Mouse (Mus musculus): Measurements from ENCODE around the gene Rab1a.
A peak's percentile ranks its signal among the peaks of the same experiment; 100 is the strongest.

The Rab1a gene

DNA sequence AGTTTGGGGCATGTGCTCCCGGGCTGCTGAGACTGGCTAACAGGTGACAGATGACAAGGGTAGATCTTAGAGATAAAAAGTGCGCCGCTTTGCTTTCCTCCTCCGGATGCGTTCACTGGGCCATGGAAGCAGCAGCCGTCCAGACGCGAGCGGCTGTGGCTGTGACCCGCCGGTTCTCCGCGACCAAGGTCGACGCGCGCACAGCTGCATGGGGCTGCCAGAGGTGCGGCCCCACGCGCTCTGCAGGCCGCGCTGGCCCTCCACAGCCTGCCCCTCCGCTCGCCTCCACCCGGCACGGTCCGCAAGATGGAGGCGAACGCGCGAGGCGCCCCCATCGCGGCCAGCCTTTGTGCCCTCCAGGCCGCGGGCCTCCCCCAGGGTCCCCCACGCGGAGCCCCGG is 47.6 kb downstream of the Rab1a start:
- DNase-seq = peak; percentile 66

GRCm38 (mm10) chr11:20249296-20250110 is 48.3 kb downstream of the Rab1a start, which contains the start of gene Cep68:
Gene Cep68 (minus strand): TSS chr11:20249429.
- peak; percentile 97 for DNase-seq

DNA sequence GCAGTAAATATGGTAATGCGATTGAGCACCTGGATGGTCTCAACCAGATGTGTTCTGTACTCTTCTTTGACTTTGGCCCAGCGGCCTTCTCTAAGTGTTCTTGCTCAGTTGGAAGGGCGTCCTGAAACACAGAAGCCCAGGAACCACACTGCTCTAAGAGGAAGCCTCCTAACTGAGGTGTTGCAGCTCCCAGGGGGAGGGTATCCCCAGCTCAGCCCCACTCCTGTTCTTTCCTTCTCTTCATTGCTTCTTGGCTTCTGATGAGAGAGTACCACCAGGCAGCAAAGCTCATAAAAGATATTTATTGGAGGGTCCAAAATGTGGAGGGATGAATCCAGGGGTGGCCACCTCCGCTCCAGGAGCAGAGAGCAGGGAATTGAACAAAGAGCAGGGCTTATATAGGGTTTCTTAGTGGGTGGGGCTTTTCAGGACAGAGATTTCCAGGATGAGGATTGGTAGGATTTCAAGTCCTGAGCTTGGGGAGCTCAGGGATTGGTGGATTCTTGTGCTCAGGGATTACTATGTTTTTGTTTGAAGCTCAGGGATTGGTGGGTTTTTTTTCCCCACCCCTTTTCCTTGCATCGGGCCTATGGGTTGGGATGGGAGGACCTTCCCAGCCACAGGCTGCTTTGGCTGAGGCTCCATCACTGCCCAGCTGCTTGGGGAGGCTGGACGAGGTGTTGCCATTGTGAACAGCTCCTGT is 49.4 kb downstream of the Rab1a start:
- no peak for DNase-seq

DNA sequence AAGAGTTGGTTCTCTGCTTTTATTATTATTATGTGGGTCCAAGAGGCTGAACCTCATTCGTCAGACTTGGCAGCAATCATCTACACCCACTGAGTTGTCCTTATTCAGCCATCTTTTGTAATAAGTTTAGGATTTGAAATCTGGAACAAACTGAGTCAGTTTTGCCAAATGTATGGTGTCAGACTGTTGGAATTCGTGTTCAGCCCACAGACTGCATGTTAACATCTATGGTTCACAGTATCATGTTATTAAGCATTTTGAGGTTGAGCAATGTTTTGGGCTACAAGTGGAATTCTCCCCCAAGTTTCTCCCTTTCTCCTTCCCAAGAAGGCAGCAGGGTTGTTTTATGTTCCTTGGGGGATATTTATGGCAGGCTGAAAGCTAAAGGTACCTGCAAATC is 51.9 kb downstream of the Rab1a start:
- no peak for DNase-seq

DNA sequence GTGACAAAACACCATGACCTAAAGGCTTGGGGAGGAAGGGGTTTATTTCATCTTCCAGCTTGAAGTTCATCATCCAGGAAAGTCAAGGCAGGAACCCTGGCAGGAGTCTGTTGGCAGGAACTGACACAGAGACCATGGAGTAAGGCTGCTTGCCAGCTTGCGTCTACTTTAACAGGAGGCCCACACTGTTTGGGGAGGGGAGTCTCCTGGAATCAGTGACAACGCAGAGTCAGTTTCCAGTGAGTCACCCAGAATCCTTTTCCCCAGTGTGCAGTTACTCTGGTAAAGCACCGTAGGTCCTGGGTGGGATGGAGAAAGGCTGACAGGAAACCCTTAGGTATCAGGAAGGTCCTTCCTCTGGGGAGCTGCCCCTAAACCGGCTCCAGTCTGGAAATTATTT is 53.6 kb downstream of the Rab1a start:
- DNase-seq = no peak

- DNase-seq = peak; percentile 28
Observed at GRCm38 (mm10) chr11:20262628-20263380, 61.6 kb downstream of the Rab1a start.

- no peak for DNase-seq
Observed at GRCm38 (mm10) chr11:20269885-20270284, 68.7 kb downstream of the Rab1a start.

DNA sequence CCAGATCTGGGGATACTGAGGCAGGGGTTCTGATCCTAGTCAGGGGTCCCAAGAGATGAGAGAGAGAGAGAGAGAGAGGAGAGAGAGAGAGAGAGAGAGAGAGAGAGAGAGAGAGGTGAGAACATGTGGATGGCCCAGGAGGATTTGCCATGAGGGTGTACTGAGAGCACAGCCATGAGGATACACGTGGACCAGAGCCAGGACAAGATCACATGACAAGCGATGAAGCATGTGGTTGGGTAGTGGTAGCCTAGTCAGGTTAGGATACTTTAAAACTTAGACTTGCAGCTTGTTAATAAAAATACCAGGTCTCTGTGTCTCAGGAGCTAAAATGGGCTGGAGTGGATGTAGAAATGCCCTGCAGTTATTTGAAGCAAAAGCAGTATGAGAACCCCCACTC is 74.7 kb downstream of the Rab1a start:
- no peak for DNase-seq
